Mouse (Mus musculus) midbrain, embryonic 14.5 days (tissue): ENCODE measurements at regions not wholly inside any gene's neighbourhood (a gene's known extent, or its start where the extent isn't known, plus 50 kb on each side); places are given as distances from the start of the nearest gene placed in this dataset.

Experiments used
- ATAC-seq: fragments of 200-750 bp; cut with Nextera tagmentation; 2 replicates; pipeline ENCODE4 v1.8.0; 2017; ENCODE audit warnings: moderate number of reproducible peaks, moderate library complexity; ENCODE audit not compliant: low FRiP score, low TSS enrichment
- DNase-seq: peaks from one replicate; pipeline ENCODE4 v3.0.0-alpha.2; 2015
- H3K27ac ChIP-seq: fragments of 300-500 bp; sonication (generic); replicated peaks from 2 replicates; pipeline ENCODE4 v1.5.1; 2014; ENCODE audit warnings: mild to moderate bottlenecking, low read depth, low read length, moderate library complexity
- H3K27me3 ChIP-seq: fragments of 300-500 bp; sonication (generic); 2 replicates; pipeline ENCODE4 v1.6.1; 2014; ENCODE audit warnings: low read length, control low read depth, mixed read lengths; ENCODE audit not compliant: control insufficient read depth, insufficient read depth
- H3K36me3 ChIP-seq: fragments of 300-500 bp; sonication (generic); 2 replicates; pipeline ENCODE4 v1.6.1; 2014; ENCODE audit warnings: low read length, control low read depth; ENCODE audit not compliant: control insufficient read depth, insufficient read depth
- H3K4me1 ChIP-seq: fragments of 300-500 bp; sonication (generic); 2 replicates; pipeline ENCODE4 v1.6.1; 2014; ENCODE audit warnings: mild to moderate bottlenecking, antibody characterized with exemption, low read length, control low read depth; ENCODE audit not compliant: control insufficient read depth, insufficient read depth
- H3K4me2 ChIP-seq: fragments of 300-500 bp; sonication (generic); 2 replicates; pipeline ENCODE4 v1.6.1; 2014; ENCODE audit warnings: mild to moderate bottlenecking, low read length, moderate library complexity
- H3K4me3 ChIP-seq: fragments of 300-500 bp; sonication (generic); replicated peaks from 2 replicates; pipeline ENCODE4 v1.5.1; 2014; ENCODE audit warnings: low read depth, low read length
- H3K9ac ChIP-seq: fragments of 300-500 bp; sonication (generic); replicated peaks from 2 replicates; pipeline ENCODE4 v1.6.1; 2014; ENCODE audit warnings: mild to moderate bottlenecking, low read length, moderate library complexity
- H3K9me3 ChIP-seq: fragments of 300-500 bp; sonication (generic); 2 replicates; pipeline ENCODE4 v1.6.1; 2016; ENCODE audit warnings: low read length, control low read depth, mixed read lengths; ENCODE audit not compliant: control insufficient read depth
- WGBS: fragments of 180-500 bp; shearing (Covaris S2); extraction: QIAGEN DNeasy Blood & Tissue Kit; methylation state at CpG from one replicate; pipeline ENCODE4 v1.1.7; 2014; 5-methylcytosine and 5-hydroxymethylcytosine counted together

DNA sequence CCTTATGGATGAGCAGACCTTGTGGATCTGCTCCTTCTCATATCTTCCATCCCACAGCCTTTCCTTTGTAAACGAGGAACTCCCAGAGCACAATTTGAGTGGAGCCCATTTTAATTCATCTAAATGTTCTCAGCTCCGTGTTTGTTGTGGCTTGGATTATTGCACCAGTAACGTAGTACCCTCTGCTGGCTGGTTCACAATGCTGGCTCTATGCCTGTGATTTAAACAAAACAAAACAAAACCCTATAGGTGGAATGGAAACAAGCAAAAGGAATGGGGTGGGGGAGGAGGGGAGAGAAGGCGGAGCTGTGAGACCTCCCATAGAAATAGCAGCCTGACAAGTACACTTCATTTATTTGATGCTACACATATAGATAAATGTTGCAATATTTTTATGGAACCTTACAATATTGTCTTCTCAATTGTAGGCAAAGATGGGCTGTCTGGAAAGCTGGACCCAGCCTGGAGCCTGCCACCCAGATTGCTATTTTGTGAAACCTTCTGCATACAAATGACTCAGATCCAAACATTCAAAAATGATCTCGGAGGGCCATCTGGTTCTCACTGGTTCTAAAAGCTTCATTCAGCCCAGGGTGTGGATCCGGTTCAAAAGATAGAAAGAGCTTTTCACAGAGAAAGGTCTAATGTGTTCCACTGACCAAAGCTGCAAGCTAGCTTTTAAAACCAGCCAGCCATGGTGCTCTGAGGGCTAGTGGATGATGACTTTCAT, 230.3 kb upstream of the Ubash3b start:
- Histone ChIP-seq H3K4me1 (peaks cover 17% of the 10 kb centered on the region), H3K27ac (peak overlapping the region; percentile 46; the same call in 1 of the 2 replicates), H3K4me3 (no peak overlapping the region), H3K9ac (no peak overlapping the region), H3K27me3 (no peaks in the 10 kb centered on the region), H3K4me2 (no peak overlapping the region), H3K9me3 (no peaks in the 10 kb centered on the region), H3K36me3 (peaks cover 28% of the 10 kb centered on the region)
- no peak for DNase-seq
- ATAC-seq, result no peak
- WGBS, result 44% methylated on average over 6 of the region's 6 CpGs

DNA sequence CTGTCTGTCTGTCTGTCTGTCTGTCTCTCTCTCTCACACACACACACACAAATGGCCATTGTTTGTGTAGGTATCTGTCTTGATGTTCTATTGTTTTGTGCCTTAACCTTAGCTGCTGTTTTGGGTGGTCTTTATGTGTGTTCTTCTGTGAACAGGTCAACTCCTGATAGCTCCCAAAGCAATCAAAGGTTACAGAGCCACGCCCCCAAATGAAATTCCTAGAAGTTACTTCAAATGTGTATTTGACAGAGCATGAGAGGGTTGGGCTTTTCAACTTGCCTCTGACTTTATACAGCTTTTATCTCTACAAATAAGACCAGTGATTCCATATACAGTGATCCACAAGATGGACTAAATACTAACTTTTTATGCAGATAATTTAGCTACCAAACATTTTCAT, 217.8 kb upstream of the Ubash3b start:
- WGBS, result 26% methylated on average over 1 of the region's 1 CpGs
- DNase-seq, result peak; percentile 57

DNA sequence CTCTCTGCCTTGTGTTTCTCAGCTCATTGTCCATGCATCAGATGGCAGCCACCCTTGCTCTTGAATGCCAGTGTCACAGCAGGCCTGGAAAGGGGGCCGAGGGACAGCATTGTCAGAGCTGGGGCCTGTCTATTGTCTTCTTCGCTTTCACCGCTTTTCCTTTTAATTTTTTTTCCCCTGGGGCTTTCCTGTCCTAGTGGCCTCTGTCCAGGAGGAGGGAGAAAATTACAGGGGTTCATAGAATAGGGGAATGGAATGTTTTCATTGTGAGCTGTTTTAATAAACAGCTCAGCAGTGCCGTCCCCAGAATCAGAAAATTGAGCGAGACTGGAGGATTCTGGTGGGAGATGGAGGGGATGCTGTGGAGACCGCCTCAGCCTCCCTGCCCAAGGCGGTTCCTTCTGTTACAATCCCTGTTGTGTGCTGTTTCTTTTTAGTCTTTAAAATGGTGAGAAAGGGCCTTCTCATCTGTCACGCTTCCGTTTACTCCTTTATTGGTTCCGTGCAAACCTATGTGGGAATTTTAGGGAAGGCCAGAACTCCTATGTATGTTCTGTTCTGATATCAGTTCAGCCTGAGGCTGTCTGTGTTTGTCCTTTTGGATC, 217.2 kb upstream of the Ubash3b start:
- DNase-seq (peak; percentile 72), ATAC-seq (peak; percentile 22; the same call in 1 of the 2 replicates)
- peaks cover 79% of the 10 kb centered on the region for H3K4me1 ChIP-seq
- H3K4me2 ChIP-seq, result peak overlapping the region; percentile 88
- no peaks in the 10 kb centered on the region for H3K9me3 ChIP-seq
- H3K36me3 ChIP-seq, result no peaks in the 10 kb centered on the region
- peak overlapping the region; percentile 93 for H3K9ac ChIP-seq
- WGBS, result 2% methylated on average over 10 of the region's 10 CpGs
- peak overlapping the region; percentile 100 for H3K27ac ChIP-seq
- peak overlapping the region; percentile 46 for H3K4me3 ChIP-seq
- no peaks in the 10 kb centered on the region for H3K27me3 ChIP-seq

More for the DNA sequence above, 217.8 kb upstream of the Ubash3b start:
- peak overlapping the region; percentile 100 for H3K27ac ChIP-seq
- no peak for ATAC-seq
- H3K9me3 ChIP-seq, result no peaks in the 10 kb centered on the region
- H3K9ac ChIP-seq, result peak overlapping the region; percentile 93
- H3K4me1 ChIP-seq, result peaks cover 78% of the 10 kb centered on the region
- H3K4me2 ChIP-seq, result peak overlapping the region; percentile 88
- no peaks in the 10 kb centered on the region for H3K27me3 ChIP-seq
- H3K36me3 ChIP-seq, result no peaks in the 10 kb centered on the region
- peak overlapping the region; percentile 46 for H3K4me3 ChIP-seq

DNA sequence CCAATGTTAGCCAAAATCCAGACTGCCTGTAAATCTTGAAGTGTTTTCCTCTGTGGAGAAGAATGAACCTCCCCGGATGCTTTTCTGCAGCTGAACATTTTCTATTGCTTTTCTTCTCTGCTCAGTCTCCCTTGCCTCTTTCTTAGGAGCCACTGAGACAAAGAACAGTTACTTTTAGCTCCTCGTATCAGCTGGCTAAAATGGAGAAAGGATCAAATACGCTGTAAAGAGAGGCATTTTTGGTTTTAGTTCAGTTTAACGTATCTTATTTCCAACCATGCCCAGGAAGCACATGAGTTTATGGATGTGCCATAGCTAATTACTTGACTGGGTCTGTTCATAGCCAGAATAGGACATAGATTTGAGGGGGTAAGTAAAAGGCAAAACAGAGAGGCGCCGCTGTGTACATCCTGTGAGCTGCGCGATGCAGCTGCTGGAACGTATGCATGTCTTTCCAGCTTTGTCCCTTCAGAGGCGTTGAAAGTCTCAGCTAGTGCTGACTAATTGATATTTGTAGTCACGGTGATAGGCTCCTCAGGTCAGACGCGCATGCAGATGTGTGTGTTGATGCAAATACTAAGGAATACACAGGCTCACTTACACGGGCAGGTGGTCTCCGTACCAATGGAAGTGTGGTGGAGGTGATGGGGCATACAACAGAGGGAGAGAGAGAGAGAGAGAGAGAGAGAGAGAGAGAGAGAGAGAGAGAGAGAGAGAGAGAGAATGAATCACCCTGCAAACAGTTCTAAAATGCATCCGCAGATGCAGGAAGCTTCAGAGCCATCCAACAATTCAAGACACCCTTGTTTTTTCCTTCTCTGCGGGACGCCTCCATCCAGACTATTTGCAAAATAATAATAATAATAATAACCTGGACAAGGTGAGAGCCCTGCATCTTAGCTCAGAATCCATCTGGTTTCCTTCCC, 216.5 kb upstream of the Ubash3b start:
- no peaks in the 10 kb centered on the region for H3K9me3 ChIP-seq
- peak; percentile 65 for ATAC-seq
- DNase-seq, result peak; percentile 83
- peaks cover 72% of the 10 kb centered on the region for H3K4me1 ChIP-seq
- peak overlapping the region; percentile 88 for H3K4me2 ChIP-seq
- H3K9ac ChIP-seq, result peak overlapping the region; percentile 93
- H3K36me3 ChIP-seq, result no peaks in the 10 kb centered on the region
- 4% methylated on average over 18 of the region's 18 CpGs for WGBS
- H3K27ac ChIP-seq, result peak overlapping the region; percentile 100
- no peaks in the 10 kb centered on the region for H3K27me3 ChIP-seq
- H3K4me3 ChIP-seq, result peak overlapping the region; percentile 46

DNA sequence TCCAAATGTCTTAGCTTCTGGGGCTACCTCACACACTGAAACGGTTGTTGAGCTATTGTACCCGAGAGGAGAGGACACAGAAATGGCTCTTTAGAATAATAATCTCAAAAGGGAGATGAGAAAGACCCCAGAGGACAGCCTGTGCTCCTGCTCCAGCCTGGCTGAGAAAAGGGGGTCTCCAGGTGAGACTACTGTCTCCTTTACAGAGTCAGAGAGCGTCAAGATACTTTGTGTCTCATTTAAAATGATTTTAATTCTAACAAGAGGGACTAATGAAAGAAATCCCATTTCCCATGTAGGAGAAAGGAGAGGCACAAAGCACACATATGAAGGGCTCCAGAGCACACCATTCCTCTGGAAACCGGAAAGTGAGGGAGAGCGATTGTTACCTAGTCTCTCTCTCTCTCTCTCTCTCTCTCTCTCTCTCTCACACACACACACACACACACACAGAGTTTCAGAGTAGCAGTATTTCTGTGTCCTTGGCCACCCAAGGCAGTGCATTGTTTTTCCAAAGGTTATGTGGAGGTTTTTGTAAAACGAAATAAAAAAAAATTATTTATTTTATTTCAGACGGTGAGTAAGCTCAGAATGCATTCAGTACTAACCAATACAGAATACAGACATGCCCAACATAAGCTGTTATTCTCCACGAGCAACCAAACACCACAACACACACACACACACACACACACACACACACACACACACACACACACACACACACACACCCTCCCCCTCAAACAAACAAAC, 215.6 kb upstream of the Ubash3b start:
- Histone ChIP-seq H3K27me3 (no peaks in the 10 kb centered on the region), H3K36me3 (no peaks in the 10 kb centered on the region), H3K4me1 (peaks cover 65% of the 10 kb centered on the region), H3K9me3 (no peaks in the 10 kb centered on the region), H3K27ac (peak overlapping the region; percentile 100), H3K9ac (peak overlapping the region; percentile 93), H3K4me2 (peak overlapping the region; percentile 88), H3K4me3 (peak overlapping the region; percentile 46)
- no peak for ATAC-seq
- WGBS, result 4% methylated on average over 8 of the region's 8 CpGs
- DNase-seq, result peak; percentile 78

DNA sequence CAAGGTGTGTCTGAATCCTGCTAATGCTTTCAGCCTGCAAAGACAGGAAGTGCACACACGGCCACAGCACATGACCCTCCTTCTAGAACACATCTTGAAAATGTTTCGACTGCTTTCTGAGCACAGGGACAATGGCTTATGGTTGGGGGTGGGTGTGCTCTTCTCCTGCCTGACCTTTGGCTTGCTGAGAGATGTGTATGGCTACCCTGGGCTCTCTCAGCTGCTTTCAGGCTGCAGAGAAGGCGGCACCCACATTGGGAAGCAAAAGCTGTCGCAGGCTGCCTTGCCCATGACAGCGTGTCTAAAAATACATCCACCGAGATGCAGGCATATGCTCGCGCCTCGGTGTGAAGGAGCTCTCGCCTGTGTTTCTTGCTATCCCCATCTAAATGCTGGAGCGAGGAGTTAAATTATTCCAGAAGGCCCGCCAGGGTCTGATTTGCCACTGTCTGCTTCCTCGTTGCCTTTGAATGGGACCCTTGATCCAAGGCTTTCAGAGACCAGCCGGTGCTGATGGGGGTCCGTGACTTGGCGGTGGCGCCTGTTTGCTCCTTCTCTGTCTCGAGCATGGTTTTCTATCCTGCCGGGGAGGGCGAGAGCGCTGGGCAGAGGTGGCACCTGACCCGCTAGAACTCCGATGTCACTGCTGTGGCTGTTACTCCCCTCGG, 214.6 kb upstream of the Ubash3b start:
- Histone ChIP-seq H3K4me3 (peak overlapping the region; percentile 46), H3K27me3 (no peaks in the 10 kb centered on the region), H3K9me3 (no peaks in the 10 kb centered on the region), H3K9ac (peak overlapping the region; percentile 93), H3K4me1 (peaks cover 56% of the 10 kb centered on the region), H3K4me2 (peak overlapping the region; percentile 88), H3K27ac (peak overlapping the region; percentile 100), H3K36me3 (no peaks in the 10 kb centered on the region)
- DNase-seq (peak; percentile 84), ATAC-seq (peak; percentile 70)
- WGBS, result 1% methylated on average over 24 of the region's 24 CpGs

DNA sequence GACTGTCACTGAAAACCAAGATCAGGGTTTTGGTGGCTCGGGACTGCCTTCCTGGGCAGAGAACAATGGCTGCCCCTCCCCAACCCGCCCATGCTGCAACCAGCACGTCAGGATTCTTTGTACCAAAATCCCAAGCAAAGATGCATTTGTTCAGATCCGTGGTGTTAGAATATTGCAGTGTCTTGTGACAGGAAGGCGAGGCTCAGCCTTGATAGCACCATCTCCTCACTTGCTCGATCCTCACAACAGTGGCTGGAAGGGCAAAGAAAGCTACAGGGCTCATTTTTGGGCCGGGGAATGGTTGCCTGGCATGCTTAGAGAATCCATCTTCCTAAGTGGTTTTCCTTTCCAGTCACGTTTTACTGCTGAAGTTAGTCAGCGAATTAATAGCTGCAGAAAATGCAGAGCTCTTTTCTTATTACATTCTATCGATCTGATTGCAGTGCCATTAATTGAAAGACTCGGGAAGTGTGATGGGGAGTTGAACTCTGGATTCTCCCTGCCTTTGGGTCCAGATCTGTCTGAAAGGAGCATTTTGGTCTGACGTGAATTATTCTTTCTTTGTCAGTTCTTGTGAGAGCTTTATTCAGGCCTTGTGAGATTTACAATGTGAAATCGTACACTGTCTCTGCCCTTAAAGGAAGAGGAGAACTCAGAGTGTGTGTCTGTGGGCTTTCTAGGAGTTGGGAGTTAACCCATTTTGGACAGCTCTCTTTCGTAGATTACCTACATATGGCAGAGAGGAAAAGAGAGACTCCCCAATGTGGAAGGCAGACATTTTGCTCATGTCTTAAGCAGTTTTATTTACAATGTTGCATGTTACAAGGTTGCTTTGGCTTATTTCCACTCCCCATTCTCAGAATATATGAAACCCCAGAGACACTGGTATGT, 213.3 kb upstream of the Ubash3b start:
- ATAC-seq, result no peak
- peak; percentile 74 for DNase-seq
- peak overlapping the region; percentile 93 for H3K9ac ChIP-seq
- no peaks in the 10 kb centered on the region for H3K36me3 ChIP-seq
- H3K27me3 ChIP-seq, result no peaks in the 10 kb centered on the region
- H3K4me3 ChIP-seq, result no peak overlapping the region
- H3K4me2 ChIP-seq, result peak overlapping the region; percentile 42
- peaks cover 45% of the 10 kb centered on the region for H3K4me1 ChIP-seq
- H3K9me3 ChIP-seq, result no peaks in the 10 kb centered on the region
- H3K27ac ChIP-seq, result peak overlapping the region; percentile 100
- 8% methylated on average over 14 of the region's 14 CpGs for WGBS
